Mouse (Mus musculus): Measurements from ENCODE around the gene Cdkal1. TPM values are rescaled to one million over a fixed set of nuclear protein-coding genes. Genes with fewer than 3 reads are reported as not detected.

Gene Cdkal1
- polyA plus RNA-seq, 1 experiment, result 0.50 TPM

DNA sequence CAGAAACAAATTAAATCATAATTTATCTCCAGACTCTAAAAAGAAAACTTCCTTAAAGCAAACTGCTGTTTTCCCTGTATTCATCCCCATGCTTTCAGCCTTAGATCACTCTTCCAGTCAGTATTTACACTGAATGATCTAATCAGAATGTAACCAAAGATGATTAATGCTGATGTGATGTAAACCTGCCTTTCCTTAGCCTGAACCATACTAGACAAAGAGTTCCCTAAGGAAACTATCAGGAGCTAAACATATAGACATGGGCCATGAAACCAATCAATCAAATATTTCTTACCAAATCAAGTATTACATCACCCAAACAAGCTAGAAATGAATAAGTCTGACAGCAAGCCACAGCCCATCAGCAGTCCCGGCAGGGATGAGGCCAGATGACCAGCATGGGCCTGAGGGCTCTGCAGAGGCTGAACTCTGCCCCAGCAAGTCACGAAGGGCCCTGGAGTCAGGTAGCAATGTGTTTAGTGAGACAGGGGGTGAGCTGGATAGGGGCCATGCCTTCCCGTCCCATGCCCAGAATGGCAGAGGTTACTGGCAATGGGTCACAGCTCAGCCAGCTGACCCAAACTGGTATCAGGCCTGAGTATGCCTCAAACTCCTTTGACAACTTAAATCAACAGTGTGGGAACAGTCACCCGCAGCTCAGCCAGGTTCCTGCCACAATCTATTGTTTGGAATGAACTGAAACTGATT, 350.5 kb downstream of the Cdkal1 start:
- Histone ChIP-seq H3K36me3 (replicated peaks; ENCODE audit: low read length) (no peaks in the 10 kb centered on the region), H3K4me3 (replicated peaks) (no peak overlapping the region), H3K9me3 (no peaks in the 10 kb centered on the region), H3K4me1 (peaks cover 6% of the 10 kb centered on the region), H3K27me3 (replicated peaks) (peaks cover 2% of the 10 kb centered on the region)
- TF ChIP-seq FLI1 (IDR thresholded peaks at IDR 0.05; ENCODE audit: low read length), result no peak
- no peak for TF ChIP-seq GATA1 (IDR thresholded peaks at IDR 0.05; ENCODE audit: borderline replicate concordance, low read length)

GRCm38 (mm10) chr13:29503147-29504044, 352.1 kb downstream of the Cdkal1 start:
- Histone ChIP-seq H3K9me3 (no peaks in the 10 kb centered on the region), H3K4me3 (replicated peaks) (no peak overlapping the region), H3K27me3 (replicated peaks) (peaks cover 2% of the 10 kb centered on the region), H3K4me1 (peaks cover 6% of the 10 kb centered on the region), H3K36me3 (replicated peaks; ENCODE audit: low read length) (no peaks in the 10 kb centered on the region)
- no peak for TF ChIP-seq GATA1 (IDR thresholded peaks at IDR 0.05; ENCODE audit: borderline replicate concordance, low read length)

- Histone ChIP-seq H3K9me3 (no peaks in the 10 kb centered on the region), H3K4me3 (replicated peaks) (no peak overlapping the region), H3K36me3 (replicated peaks; ENCODE audit: low read length) (no peaks in the 10 kb centered on the region), H3K4me1 (peaks cover 13% of the 10 kb centered on the region), H3K27me3 (replicated peaks) (peaks cover 2% of the 10 kb centered on the region)
- TF ChIP-seq GATA1 (IDR thresholded peaks at IDR 0.05; ENCODE audit: borderline replicate concordance, low read length), result no peak
- TF ChIP-seq FLI1 (IDR thresholded peaks at IDR 0.05; ENCODE audit: low read length), result no peak
Observed at GRCm38 (mm10) chr13:29502481-29503146, 352.9 kb downstream of the Cdkal1 start.

DNA sequence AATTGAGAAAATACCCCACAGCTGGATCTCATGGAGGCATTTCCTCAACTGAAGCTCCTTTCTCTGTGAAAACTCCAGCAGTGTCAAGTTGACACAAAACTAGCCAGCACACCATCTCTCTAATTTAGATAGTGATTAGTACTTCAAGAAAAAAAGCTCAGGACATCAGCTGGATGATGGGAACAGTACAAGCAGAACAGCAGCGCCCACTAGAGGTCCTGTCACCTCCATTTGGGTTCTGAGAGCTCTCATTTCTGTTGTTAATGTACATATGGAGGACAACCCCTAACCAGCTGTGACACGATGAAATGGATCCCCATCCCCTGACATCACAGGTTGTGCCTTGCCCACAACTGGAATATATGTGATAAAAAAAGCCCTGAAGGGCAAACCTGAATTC, 354.3 kb downstream of the Cdkal1 start:
- no peaks in the 10 kb centered on the region for H3K36me3 ChIP-seq (replicated peaks; ENCODE audit: low read length)
- no peak overlapping the region for H3K4me3 ChIP-seq (replicated peaks)
- no peaks in the 10 kb centered on the region for H3K9me3 ChIP-seq
- H3K4me1 ChIP-seq, result peaks cover 13% of the 10 kb centered on the region
- TF ChIP-seq FLI1 (IDR thresholded peaks at IDR 0.05; ENCODE audit: low read length) (no peak), GATA1 (IDR thresholded peaks at IDR 0.05; ENCODE audit: borderline replicate concordance, low read length) (no peak)
- peaks cover 2% of the 10 kb centered on the region for H3K27me3 ChIP-seq (replicated peaks)

- TF ChIP-seq FLI1 (IDR thresholded peaks at IDR 0.05; ENCODE audit: low read length) (no peak), GATA1 (IDR thresholded peaks at IDR 0.05; ENCODE audit: borderline replicate concordance, low read length) (no peak)
- H3K4me3 ChIP-seq (replicated peaks), result no peak overlapping the region
- H3K4me1 ChIP-seq, result peaks cover 13% of the 10 kb centered on the region
- H3K9me3 ChIP-seq, result no peaks in the 10 kb centered on the region
- peaks cover 2% of the 10 kb centered on the region for H3K27me3 ChIP-seq (replicated peaks)
- no peaks in the 10 kb centered on the region for H3K36me3 ChIP-seq (replicated peaks; ENCODE audit: low read length)
Observed at GRCm38 (mm10) chr13:29499750-29500149, 355.7 kb downstream of the Cdkal1 start.

DNA sequence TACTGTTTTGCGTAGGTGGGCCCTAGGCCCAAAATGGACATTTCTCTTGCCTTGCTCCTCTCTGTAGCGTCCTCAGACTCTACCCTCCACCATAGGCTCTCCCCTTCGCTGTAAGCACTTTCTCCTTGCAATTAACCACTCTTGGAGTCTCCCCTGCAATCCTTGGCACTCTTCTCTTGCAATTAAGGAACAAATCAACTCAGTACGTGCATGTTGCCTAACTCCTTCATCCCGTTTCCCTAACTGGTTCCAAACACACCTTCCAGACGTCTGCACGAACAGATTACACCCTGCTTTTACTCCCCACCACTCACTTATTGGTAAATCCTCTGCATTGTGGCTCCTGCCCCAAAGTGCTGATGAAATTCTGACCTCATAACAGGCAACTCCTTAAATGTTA, 358.2 kb downstream of the Cdkal1 start:
- TF ChIP-seq FLI1 (IDR thresholded peaks at IDR 0.05; ENCODE audit: low read length) (no peak), GATA1 (IDR thresholded peaks at IDR 0.05; ENCODE audit: borderline replicate concordance, low read length) (no peak)
- Histone ChIP-seq H3K4me3 (replicated peaks) (no peak overlapping the region), H3K27me3 (replicated peaks) (peaks cover 2% of the 10 kb centered on the region), H3K9me3 (peaks cover 3% of the 10 kb centered on the region), H3K36me3 (replicated peaks; ENCODE audit: low read length) (no peaks in the 10 kb centered on the region), H3K4me1 (peaks cover 7% of the 10 kb centered on the region; the same call in 1 of the 2 replicates)

- TF ChIP-seq FLI1 (IDR thresholded peaks at IDR 0.05; ENCODE audit: low read length), result no peak
- no peak for TF ChIP-seq GATA1 (IDR thresholded peaks at IDR 0.05; ENCODE audit: borderline replicate concordance, low read length)
- no peaks in the 10 kb centered on the region for H3K27me3 ChIP-seq (replicated peaks)
- H3K4me1 ChIP-seq, result no peaks in the 10 kb centered on the region
- no peaks in the 10 kb centered on the region for H3K36me3 ChIP-seq (replicated peaks; ENCODE audit: low read length)
- no peak overlapping the region for H3K4me3 ChIP-seq (replicated peaks)
- H3K9me3 ChIP-seq, result peaks cover 3% of the 10 kb centered on the region
Observed at GRCm38 (mm10) chr13:29490341-29490740, 365.1 kb downstream of the Cdkal1 start.

DNA sequence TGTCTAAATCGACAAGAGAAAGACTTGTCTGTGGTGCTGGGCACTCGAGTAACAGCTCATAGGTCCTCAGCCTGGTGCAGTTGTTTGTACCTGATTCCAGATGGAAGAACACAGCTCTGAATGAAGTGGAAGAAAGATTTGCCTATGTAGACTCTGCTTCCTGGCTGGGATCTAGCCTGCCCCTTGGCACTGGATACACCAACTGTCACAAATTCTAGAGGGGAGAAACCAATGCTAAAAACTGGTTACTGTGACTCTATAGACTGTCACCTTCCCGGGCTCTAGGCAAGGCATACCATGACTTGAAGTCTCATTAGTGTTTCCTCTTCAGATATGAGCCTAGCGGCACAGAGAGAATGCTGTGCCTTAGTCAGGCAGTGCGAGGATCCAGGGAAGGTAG, 366.0 kb downstream of the Cdkal1 start:
- no peak for TF ChIP-seq GATA1 (IDR thresholded peaks at IDR 0.05; ENCODE audit: borderline replicate concordance, low read length)
- no peak for TF ChIP-seq FLI1 (IDR thresholded peaks at IDR 0.05; ENCODE audit: low read length)
- Histone ChIP-seq H3K4me3 (replicated peaks) (no peak overlapping the region), H3K9me3 (peaks cover 3% of the 10 kb centered on the region), H3K27me3 (replicated peaks) (no peaks in the 10 kb centered on the region), H3K4me1 (no peaks in the 10 kb centered on the region), H3K36me3 (replicated peaks; ENCODE audit: low read length) (no peaks in the 10 kb centered on the region)

DNA sequence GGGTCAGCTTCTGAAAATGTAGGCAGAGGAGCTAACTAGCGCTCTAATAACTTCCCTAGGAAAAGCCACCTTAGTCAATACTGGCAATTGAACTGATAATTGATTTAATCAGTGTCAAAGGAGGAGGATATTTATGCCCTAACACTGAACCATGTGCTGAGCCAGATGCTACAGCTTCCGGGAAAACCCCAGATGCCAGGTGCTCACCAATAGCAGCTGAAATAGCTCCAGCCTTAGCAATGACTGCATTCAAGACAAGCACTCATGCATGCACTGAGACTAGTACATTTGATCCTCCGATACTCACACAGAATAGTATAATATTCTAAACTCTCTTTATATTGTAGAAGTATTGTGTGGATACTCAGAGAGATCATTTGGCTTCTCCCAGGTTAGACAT, 368.8 kb downstream of the Cdkal1 start:
- no peaks in the 10 kb centered on the region for H3K9me3 ChIP-seq
- TF ChIP-seq GATA1 (IDR thresholded peaks at IDR 0.05; ENCODE audit: borderline replicate concordance, low read length) (no peak), FLI1 (IDR thresholded peaks at IDR 0.05; ENCODE audit: low read length) (no peak)
- no peak overlapping the region for H3K4me3 ChIP-seq (replicated peaks)
- no peaks in the 10 kb centered on the region for H3K4me1 ChIP-seq
- H3K27me3 ChIP-seq (replicated peaks), result no peaks in the 10 kb centered on the region
- no peaks in the 10 kb centered on the region for H3K36me3 ChIP-seq (replicated peaks; ENCODE audit: low read length)

Data from megakaryocyte, embryonic 14.5 days (primary cell).